Mouse (Mus musculus) kidney, postnatal 36 days (tissue): ENCODE data around the gene Nr1d1.

Experiments used
- DNase-seq, 2 experiments: peaks; one replicate each; pipeline ENCODE4 v3.0.0; 2021 to 2022; ENCODE audit warnings: mixed read lengths in 2 of 2

Gene Nr1d1

GRCm38 (mm10) chr11:98769007-98769954, 5.9 kb downstream of the Nr1d1 start:
- DNase-seq: no peak

- DNase-seq: peak in 1 of 2 experiments; percentile 45
Observed at GRCm38 (mm10) chr11:98768127-98769006, 6.8 kb downstream of the Nr1d1 start.

- DNase-seq: no peak
Observed at GRCm38 (mm10) chr11:98767713-98768112, 7.4 kb downstream of the Nr1d1 start.

GRCm38 (mm10) chr11:98767276-98767675, 7.9 kb downstream of the Nr1d1 start:
- peak in 1 of 2 experiments; percentile 57 for DNase-seq

- no peak for DNase-seq
Observed at GRCm38 (mm10) chr11:98766816-98767215, 8.3 kb downstream of the Nr1d1 start.

- peak in 1 of 2 experiments; percentile 30 for DNase-seq
Observed at GRCm38 (mm10) chr11:98766346-98766745, 8.8 kb downstream of the Nr1d1 start.

GRCm38 (mm10) chr11:98765421-98766309, 9.5 kb downstream of the Nr1d1 start:
- DNase-seq: peak in 1 of 2 experiments; percentile 30

- DNase-seq: peak in 1 of 2 experiments; percentile 55
Observed at GRCm38 (mm10) chr11:98764746-98765145, 10.4 kb downstream of the Nr1d1 start.

GRCm38 (mm10) chr11:98764091-98764490, 11.0 kb downstream of the Nr1d1 start:
- DNase-seq: no peak

- no peak for DNase-seq
Observed at GRCm38 (mm10) chr11:98763502-98763861, 11.7 kb downstream of the Nr1d1 start.

- DNase-seq: peak in 1 of 2 experiments; percentile 70
Observed at GRCm38 (mm10) chr11:98762756-98763501, 12.2 kb downstream of the Nr1d1 start.

- DNase-seq: no peak
Observed at GRCm38 (mm10) chr11:98761939-98762338, 13.2 kb downstream of the Nr1d1 start.

- DNase-seq: no peak
Observed at GRCm38 (mm10) chr11:98756711-98757110, 18.4 kb downstream of the Nr1d1 start.

GRCm38 (mm10) chr11:98755726-98756380, 19.3 kb downstream of the Nr1d1 start:
- DNase-seq: peak in 1 of 2 experiments; percentile 34

- peak; percentile 76 to 83 for DNase-seq
Observed at GRCm38 (mm10) chr11:98754621-98755181, 20.4 kb downstream of the Nr1d1 start.

GRCm38 (mm10) chr11:98754151-98754620, 20.9 kb downstream of the Nr1d1 start:
- DNase-seq: peak in 1 of 2 experiments; percentile 44

GRCm38 (mm10) chr11:98753264-98753663, 21.9 kb downstream of the Nr1d1 start:
- DNase-seq: no peak

GRCm38 (mm10) chr11:98752562-98753140, 22.5 kb downstream of the Nr1d1 start:
- peak in 1 of 2 experiments; percentile 34 for DNase-seq

GRCm38 (mm10) chr11:98751221-98751782, 23.8 kb downstream of the Nr1d1 start:
- DNase-seq: peak; percentile 69
